Mouse (Mus musculus) gastrocnemius, postnatal 4 days (tissue): ENCODE measurements at regions not wholly inside any gene's neighbourhood (a gene's known extent, or its start where the extent isn't known, plus 50 kb on each side); places are given as distances from the start of the nearest gene placed in this dataset.
A peak's percentile ranks its signal among the peaks of the same experiment; 100 is the strongest.

ENCODE experiments used
- DNase-seq, 2 experiments: peaks; one replicate each; pipeline ENCODE4 v3.0.0; 2021 to 2022; ENCODE audit warnings: low spot score in 2 of 2, mixed read lengths in 2 of 2

- DNase-seq = peak in 1 of 2 experiments; percentile 42
Observed at GRCm38 (mm10) chr16:97304156-97304735, 52.3 kb upstream of the Bace2 start.
